In the genomic region with DNA sequence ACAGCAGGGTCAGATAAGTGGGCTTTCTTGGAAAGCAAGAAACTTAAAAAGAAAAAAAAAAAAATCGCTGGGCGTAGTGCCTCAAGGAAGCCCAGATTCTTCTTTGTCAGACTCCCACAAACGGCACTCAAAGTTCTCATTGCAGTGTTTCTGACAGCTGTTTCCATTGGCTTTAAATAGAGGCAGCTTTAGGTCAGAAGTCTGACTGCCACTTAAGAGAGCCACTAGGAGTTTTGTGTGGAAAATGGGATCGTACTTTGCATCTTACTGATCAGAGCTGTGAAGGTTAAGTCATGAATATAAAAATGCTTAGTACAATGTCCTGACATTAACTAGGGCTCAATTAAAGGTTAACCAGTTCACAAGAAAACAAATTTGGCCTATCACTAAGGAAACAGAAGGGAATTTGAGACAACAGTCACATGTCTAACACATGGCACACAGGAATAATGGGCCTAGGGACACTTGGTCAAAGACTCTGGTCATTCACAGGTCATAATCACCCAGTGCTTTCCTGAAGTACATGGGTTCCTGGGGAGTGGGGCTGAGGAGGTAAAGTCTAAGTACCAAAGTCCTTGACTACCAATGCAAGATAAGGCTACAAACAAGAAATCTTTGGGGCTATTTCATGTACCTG, we compare ENCODE assay signal across 8 mouse cellular contexts. TPM values are rescaled to one million over a fixed set of nuclear protein-coding genes. Genes with fewer than 3 reads are reported as not detected.
DNase-seq lines count a peak whose midpoint lies in the region; ATAC-seq and TF ChIP-seq lines count a peak whose summit lies in the region.

No protein-coding gene starts in this region.

- H3K4me2 ChIP-seq in heart, embryonic 11.5 days, result 0 out of 2 replicates have a peak overlapping the region, but pooled peaks have one; percentile 9
- H3K4me2 ChIP-seq in forebrain, embryonic 13.5 days, result peak overlapping the region; percentile 27
- H3K4me2 ChIP-seq in neural tube, embryonic 13.5 days, result peak overlapping the region; percentile 25

- TF ChIP-seq CTCF in kidney, adult 2 months (conservative IDR thresholded peaks at IDR 0.05; ENCODE audit: insufficient read depth, insufficient read length, low read depth, low read length), result no peak

- H3K27ac ChIP-seq in heart, embryonic 11.5 days (ENCODE audit: low read depth, low read length), result 0 out of 2 replicates have a peak overlapping the region, but pooled peaks have one; percentile 6
- H3K27ac ChIP-seq in forebrain, embryonic 13.5 days, result peak overlapping the region; percentile 91
- H3K27ac ChIP-seq in kidney, adult 2 months (ENCODE audit: insufficient read depth, low read depth, low read length), result peak overlapping the region; percentile 93
- peak overlapping the region; percentile 91 for H3K27ac ChIP-seq in neural tube, embryonic 13.5 days (replicated peaks)

- no peak for DNase-seq in heart, postnatal 36 days
- DNase-seq in kidney, adult 2 months, result peak; percentile 90
- DNase-seq in layer of hippocampus, adult 18-20 months (ENCODE audit: low spot score in 2 of 2), result no peak
- DNase-seq in gastrocnemius, postnatal 36 days, result no peak
- no peak for DNase-seq in left cerebral cortex, adult 8-10 months (ENCODE audit: low spot score in 2 of 2)

- peaks cover 71% of the 10 kb centered on the region for H3K4me1 ChIP-seq in heart, embryonic 11.5 days (ENCODE audit: control insufficient read depth, insufficient read depth, low read length)
- H3K4me1 ChIP-seq in forebrain, embryonic 13.5 days, result peaks cover 67% of the 10 kb centered on the region
- peaks cover 69% of the 10 kb centered on the region for H3K4me1 ChIP-seq in kidney, adult 2 months (ENCODE audit: control insufficient read depth, insufficient read depth, low read length)
- H3K4me1 ChIP-seq in neural tube, embryonic 13.5 days (replicated peaks), result peaks cover 97% of the 10 kb centered on the region

- H3K36me3 ChIP-seq in heart, embryonic 11.5 days (ENCODE audit: control insufficient read depth, insufficient read depth, low read length), result peaks cover 2% of the 10 kb centered on the region; the same call in 1 of the 2 replicates
- peaks cover 21% of the 10 kb centered on the region for H3K36me3 ChIP-seq in forebrain, embryonic 13.5 days (ENCODE audit: poor library complexity, severe bottlenecking)
- no peaks in the 10 kb centered on the region for H3K36me3 ChIP-seq in kidney, adult 2 months (ENCODE audit: control insufficient read depth, insufficient read depth, low read length)
- H3K36me3 ChIP-seq in neural tube, embryonic 13.5 days, result peaks cover 21% of the 10 kb centered on the region

- no peaks in the 10 kb centered on the region for H3K27me3 ChIP-seq in heart, embryonic 11.5 days (ENCODE audit: control insufficient read depth, insufficient read depth, low read length)
- H3K27me3 ChIP-seq in forebrain, embryonic 13.5 days, result no peaks in the 10 kb centered on the region
- no peaks in the 10 kb centered on the region for H3K27me3 ChIP-seq in kidney, adult 2 months (replicated peaks; ENCODE audit: control insufficient read depth, insufficient read depth, low read length)
- H3K27me3 ChIP-seq in neural tube, embryonic 13.5 days, result no peaks in the 10 kb centered on the region

- H3K4me3 ChIP-seq in heart, embryonic 11.5 days (ENCODE audit: low read depth, low read length), result no peak overlapping the region
- no peak overlapping the region for H3K4me3 ChIP-seq in forebrain, embryonic 13.5 days
- no peak overlapping the region for H3K4me3 ChIP-seq in kidney, adult 2 months (ENCODE audit: insufficient read depth, low read depth, low read length)
- H3K4me3 ChIP-seq in neural tube, embryonic 13.5 days, result no peak overlapping the region

- H3K9me3 ChIP-seq in heart, embryonic 11.5 days (replicated peaks; ENCODE audit: control insufficient read depth, low read length), result no peaks in the 10 kb centered on the region
- H3K9me3 ChIP-seq in forebrain, embryonic 13.5 days (replicated peaks), result no peaks in the 10 kb centered on the region
- no peaks in the 10 kb centered on the region for H3K9me3 ChIP-seq in neural tube, embryonic 13.5 days

- intact Hi-C loops in heart, postnatal 36 days (cut with DNase I), result loop anchor here (1.0 to 5.0 kb wide), 6 partner anchors 20 to 243 kb away; a partner anchor contains a TSS
- intact Hi-C loops in gastrocnemius, postnatal 36 days (cut with DNase I), result loop anchor here (5.0 kb wide), 1 partner anchor 58 kb away; no protein-coding TSS in a partner anchor

- ATAC-seq in heart, embryonic 11.5 days (replicated peaks; ENCODE audit: insufficient number of reproducible peaks, low FRiP score, low TSS enrichment), result no peak
- ATAC-seq in forebrain, embryonic 13.5 days, result no peak
- no peak for ATAC-seq in neural tube, embryonic 13.5 days (ENCODE audit: low read depth)

- no peak overlapping the region for H3K9ac ChIP-seq in heart, embryonic 11.5 days (ENCODE audit: low read depth, low read length)
- H3K9ac ChIP-seq in forebrain, embryonic 13.5 days, result peak overlapping the region; percentile 43; the same call in 1 of the 2 replicates
- peak overlapping the region; percentile 34 for H3K9ac ChIP-seq in neural tube, embryonic 13.5 days

- TF ChIP-seq POLR2A in kidney, adult 2 months (IDR thresholded peaks at IDR 0.05; ENCODE audit: low read depth, low read length), result no peak

- 49% methylated on average over 4 of the region's 4 CpGs for WGBS in heart, embryonic 11.5 days (ENCODE audit: insufficient replicate concordance)
- 5% methylated on average over 4 of the region's 4 CpGs for WGBS in forebrain, embryonic 13.5 days
- 16% methylated on average over 4 of the region's 4 CpGs for WGBS in kidney, adult 2 months
- WGBS in neural tube, embryonic 13.5 days, result 15% methylated on average over 4 of the region's 4 CpGs

RNA-seq across cellular contexts. Expression of a gene that starts 19.6 kb away (rescaled TPM):
- polyA plus RNA-seq in heart, embryonic 11.5 days (2014; fragmentation: Nextera tagmentation; extraction: Ambion mirVana), result 61.5 and 65.2 TPM in 2 replicates
- 10 to 100 TPM; 50.1 to 51.5 TPM for total RNA-seq in heart, postnatal 36 days (2021)
- 165 and 170 TPM in 2 replicates for polyA plus RNA-seq in forebrain, embryonic 13.5 days (2015; fragmentation: Nextera tagmentation; extraction: Ambion mirVana)
- 18.8 and 19.8 TPM in 2 replicates for polyA plus RNA-seq in kidney, adult 2 months (2012; rRNA removed)
- polyA plus RNA-seq in neural tube, embryonic 13.5 days (2015; fragmentation: Nextera tagmentation; extraction: Ambion mirVana), result 151 and 160 TPM in 2 replicates
- total RNA-seq in layer of hippocampus, adult 18-20 months (2021), result 10 to 100 TPM; 81.4 to 84.0 TPM
- 10 to 100 TPM; 22.2 to 25.6 TPM for total RNA-seq in gastrocnemius, postnatal 36 days (2021)
- 100 to 1,000 TPM in 3 of 4 experiments, 10 to 100 TPM in 1; 95.8 to 105 (median 101) TPM for total RNA-seq in left cerebral cortex, adult 8-10 months (2022)

Comparison
In these comparisons a context has a peak if more than half of its experiments do, and no peak if none do; other contexts are left out.
1. H3K27ac ChIP-seq: peak in every context shown above with its lines; median percentile 93 in kidney, adult 2 months; 91 in forebrain, embryonic 13.5 days; 91 in neural tube, embryonic 13.5 days; 6 in heart, embryonic 11.5 days.